Mouse (Mus musculus) layer of hippocampus, adult 2 months (tissue): ENCODE measurements around the gene Spred3. TPM values are rescaled to one million over a fixed set of nuclear protein-coding genes. Genes with fewer than 3 reads are reported as not detected.

ENCODE experiments used
- DNase-seq, 2 experiments: peaks; one replicate each; pipeline ENCODE4 v3.0.0; 2022; ENCODE audit warnings: low spot score in 2 of 2
- H3K27ac ChIP-seq: fragments of 200-600 bp; 2 replicates; pipeline ENCODE4 v1.8.1; 2022
- H3K4me3 ChIP-seq: fragments of 200-600 bp; 2 replicates; pipeline ENCODE4 v1.8.1; 2022; ENCODE audit warnings: mild to moderate bottlenecking
- CTCF ChIP-seq: fragments of 200-600 bp; conservative IDR thresholded peaks from 2 replicates; pipeline ENCODE4 v1.8.1; 2022; ENCODE audit warnings: antibody characterized with exemption, mild to moderate bottlenecking, moderate library complexity
- total RNA-seq, 2 experiments: library from RNA; stranded (reverse); gene quantifications; 2 replicates each; pipeline ENCODE4 v1.2.3; 2021

The Spred3 gene
- total RNA-seq, 2 experiments from 2014 or later = 46.9 to 48.1 TPM

GRCm38 (mm10) chr7:29180077-29180853 lies 10.1 kb upstream of the Spred3 start, which contains the start of gene Psmd8:
Psmd8 (minus strand) TSS chr7:29180701.
- peak; percentile 94 to 98 for DNase-seq
- H3K4me3 ChIP-seq = peak within 1 kb of the TSS; percentile 83
- peak; percentile 68 for TF ChIP-seq CTCF
- peak within 1 kb of the TSS; percentile 91 for H3K27ac ChIP-seq

DNA sequence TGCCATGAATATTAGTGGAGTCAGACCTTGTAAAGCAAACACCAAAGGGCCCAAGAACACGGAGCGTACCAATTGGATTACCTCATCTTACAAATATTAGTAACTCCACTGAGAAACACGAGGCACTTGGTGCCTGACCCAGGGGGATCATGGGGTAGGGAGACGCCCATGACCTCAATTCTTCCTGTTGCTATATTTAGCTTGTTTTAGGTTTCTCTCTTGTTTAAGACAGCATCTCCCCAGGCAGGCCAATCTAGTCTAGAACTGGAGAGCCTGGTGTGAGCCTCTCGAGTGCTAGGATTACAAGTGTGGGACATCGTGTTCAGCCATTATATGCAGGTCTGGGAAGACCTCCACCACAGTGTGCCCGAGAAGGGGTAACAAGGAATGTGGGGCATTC lies 9.1 kb upstream of the Spred3 start:
- Histone ChIP-seq H3K4me3 (peak overlapping the region; percentile 83), H3K27ac (no peak overlapping the region)
- TF ChIP-seq CTCF = no peak
- no peak for DNase-seq

DNA sequence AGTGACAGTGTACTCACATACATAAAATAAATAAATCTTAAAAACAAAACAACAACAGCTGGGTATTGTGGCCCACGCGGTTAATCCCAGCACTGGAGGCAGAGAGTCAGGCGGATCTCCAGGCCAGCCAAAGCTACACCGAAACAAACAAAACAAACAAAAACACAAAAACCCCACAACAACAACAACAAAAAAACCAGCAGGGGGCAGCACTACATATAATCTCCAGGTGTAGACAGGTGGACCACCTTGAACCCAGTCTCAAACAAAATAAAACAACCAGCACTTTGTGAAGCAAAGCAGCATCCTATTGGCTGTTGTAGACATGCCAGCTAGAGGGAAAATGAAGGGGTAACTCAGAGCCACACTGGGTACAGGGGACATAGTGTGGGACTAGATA lies 7.9 kb upstream of the Spred3 start:
- Histone ChIP-seq H3K27ac (no peak overlapping the region), H3K4me3 (no peak overlapping the region)
- no peak for DNase-seq
- TF ChIP-seq CTCF = peak; percentile 58

DNA sequence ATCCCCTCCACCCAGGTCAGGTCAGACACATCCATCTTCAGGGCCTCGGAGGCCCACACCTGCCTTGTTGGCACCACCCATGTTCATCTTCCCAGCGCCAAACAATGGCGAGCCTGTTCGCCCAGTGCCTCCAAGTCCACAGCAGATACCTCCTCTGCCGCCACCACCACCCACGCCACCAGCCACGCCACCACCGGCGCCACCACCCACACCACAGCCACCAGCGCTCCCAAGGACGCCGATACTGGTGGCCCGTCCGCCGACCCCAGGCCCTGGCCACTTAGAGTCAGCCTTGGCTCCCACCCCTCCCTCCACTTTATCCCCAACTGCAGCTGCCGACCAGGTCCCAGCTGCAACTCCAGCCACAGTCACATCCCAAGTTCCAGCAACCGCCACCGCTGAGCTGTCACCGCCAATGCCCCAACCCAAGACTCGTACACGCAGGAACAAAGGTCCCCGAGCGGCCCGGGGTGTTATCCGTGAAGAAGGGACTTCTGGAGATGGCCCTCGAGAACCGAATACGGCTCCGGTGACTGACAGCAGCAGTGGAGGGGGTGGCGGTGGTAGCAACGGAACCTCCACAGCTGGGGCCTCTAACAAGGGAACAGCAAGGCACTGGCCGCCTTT lies 2.3 kb upstream of the Spred3 start:
- no peak for TF ChIP-seq CTCF
- DNase-seq = no peak

GRCm38 (mm10) chr7:29171562-29172097 lies 1.4 kb upstream of the Spred3 start:
- Histone ChIP-seq H3K4me3 (no peak overlapping the region), H3K27ac (no peak overlapping the region)
- TF ChIP-seq CTCF = no peak
- DNase-seq = no peak

More for the DNA sequence above, 2.3 kb upstream of the Spred3 start:
- no peak overlapping the region for H3K27ac ChIP-seq
- H3K4me3 ChIP-seq = no peak overlapping the region

- Histone ChIP-seq H3K4me3 (peak overlapping the region; percentile 86), H3K27ac (no peak overlapping the region)
- TF ChIP-seq CTCF = no peak
- DNase-seq = no peak
Measured at GRCm38 (mm10) chr7:29170755-29171561, 747 bp upstream of the Spred3 start.

GRCm38 (mm10) chr7:29169231-29170065 lies 763 bp downstream of the Spred3 start:
- TF ChIP-seq CTCF = no peak

GRCm38 (mm10) chr7:29168791-29169230 lies 1.4 kb downstream of the Spred3 start:
- H3K4me3 ChIP-seq = peak overlapping the region; percentile 86
- no peak for DNase-seq

More at GRCm38 (mm10) chr7:29169231-29170065, 763 bp downstream of the Spred3 start:
- Histone ChIP-seq H3K27ac (peak overlapping the region; percentile 91), H3K4me3 (peak overlapping the region; percentile 86)
- peak; percentile 70 to 82 for DNase-seq

GRCm38 (mm10) chr7:29168121-29168695 lies 2.0 kb downstream of the Spred3 start:
- DNase-seq = no peak
- H3K4me3 ChIP-seq = peak overlapping the region; percentile 86
- no peak for TF ChIP-seq CTCF
- H3K27ac ChIP-seq = peak overlapping the region; percentile 91

More at GRCm38 (mm10) chr7:29168791-29169230, 1.4 kb downstream of the Spred3 start:
- peak overlapping the region; percentile 91 for H3K27ac ChIP-seq
- no peak for TF ChIP-seq CTCF

GRCm38 (mm10) chr7:29167656-29168055 lies 2.6 kb downstream of the Spred3 start:
- Histone ChIP-seq H3K4me3 (peak overlapping the region; percentile 86), H3K27ac (no peak overlapping the region)
- TF ChIP-seq CTCF = no peak
- no peak for DNase-seq

GRCm38 (mm10) chr7:29162750-29163525 lies 7.3 kb downstream of the Spred3 start:
- H3K4me3 ChIP-seq = no peak overlapping the region
- no peak for TF ChIP-seq CTCF
- H3K27ac ChIP-seq = no peak overlapping the region
- DNase-seq = no peak
